Mouse (Mus musculus) megakaryocyte-erythroid progenitor cell, adult 5-6 weeks (primary cell): ENCODE measurements around the gene Slc17a9. TPM values are rescaled to one million over a fixed set of nuclear protein-coding genes. Genes with fewer than 3 reads are reported as not detected.

Source experiments
- ATAC-seq: replicated peaks from 2 replicates; pipeline ENCODE4 v1.8.0; 2016; ENCODE audit warnings: mild to moderate bottlenecking, inconsistent platforms; ENCODE audit not compliant: severe bottlenecking, poor library complexity, low FRiP score, low TSS enrichment
- total RNA-seq, 2 experiments: library from RNA; stranded (forward) in 1 of 2; stranded (reverse) in 1 of 2; fragments of 200-1000, 215-1000 nt in 1 of 2; fragments of >200 nt in 1 of 2; fragmentation: Nextera tagmentation in 1 of 2; gene quantifications; 2 replicates each; pipeline ENCODE4 v1.2.3; 2014 to 2017

Gene Slc17a9
- total RNA-seq, 2 experiments from 2014 or later: 2.8 to 16.4 TPM

DNA sequence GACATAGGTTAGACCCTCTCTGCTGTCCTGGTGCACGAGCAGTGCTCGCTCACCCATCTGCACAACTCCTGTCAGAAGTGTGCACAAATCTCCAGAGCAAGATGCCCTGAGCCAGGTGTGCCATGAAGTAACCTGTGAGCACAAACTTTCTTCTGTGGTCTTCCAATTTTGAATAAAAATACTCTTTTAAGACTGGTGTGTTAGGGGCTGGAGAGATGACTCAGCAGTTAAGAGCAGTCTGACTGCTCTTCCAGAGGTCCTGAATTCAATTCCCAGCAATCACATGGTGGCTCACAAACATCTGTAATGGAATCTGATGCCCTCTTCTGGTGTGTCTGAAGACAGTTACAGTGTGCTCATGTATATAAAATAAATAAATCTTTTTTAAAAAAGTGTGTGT, 18.3 kb downstream of the Slc17a9 start:
- no peak for ATAC-seq

DNA sequence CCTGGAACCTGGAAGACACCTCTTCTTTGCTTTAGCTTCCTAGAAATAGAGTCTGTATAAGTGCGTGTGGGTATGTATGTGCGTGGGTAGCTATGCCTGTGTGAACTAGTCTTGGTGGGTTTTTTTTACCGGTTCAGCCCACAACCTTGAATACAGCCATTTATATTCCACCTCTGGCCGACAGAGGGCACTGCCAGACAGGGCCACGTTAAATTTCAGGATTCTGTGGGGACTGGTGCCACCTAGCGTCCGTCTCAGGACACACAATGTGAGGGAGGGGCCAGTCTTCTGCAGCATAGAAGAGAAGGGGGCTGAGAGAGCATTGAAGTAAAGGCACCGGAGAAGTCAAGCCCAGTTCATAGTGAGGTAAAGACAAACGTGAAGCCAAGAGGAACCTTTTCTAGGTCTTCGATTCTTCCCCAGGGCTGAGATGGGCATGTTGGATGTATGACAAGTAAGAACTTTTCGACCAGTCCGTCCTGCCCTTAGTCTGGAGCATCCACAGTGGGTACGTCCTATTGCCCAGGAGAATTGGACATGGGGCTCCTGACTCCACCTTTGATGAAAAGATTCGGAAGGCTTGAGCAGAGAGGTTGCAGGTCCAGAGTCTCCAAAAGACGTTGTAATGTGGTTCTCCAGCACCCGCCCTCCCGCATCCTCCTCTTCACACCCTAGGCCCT, 20.3 kb downstream of the Slc17a9 start:
- peak; percentile 91 for ATAC-seq

DNA sequence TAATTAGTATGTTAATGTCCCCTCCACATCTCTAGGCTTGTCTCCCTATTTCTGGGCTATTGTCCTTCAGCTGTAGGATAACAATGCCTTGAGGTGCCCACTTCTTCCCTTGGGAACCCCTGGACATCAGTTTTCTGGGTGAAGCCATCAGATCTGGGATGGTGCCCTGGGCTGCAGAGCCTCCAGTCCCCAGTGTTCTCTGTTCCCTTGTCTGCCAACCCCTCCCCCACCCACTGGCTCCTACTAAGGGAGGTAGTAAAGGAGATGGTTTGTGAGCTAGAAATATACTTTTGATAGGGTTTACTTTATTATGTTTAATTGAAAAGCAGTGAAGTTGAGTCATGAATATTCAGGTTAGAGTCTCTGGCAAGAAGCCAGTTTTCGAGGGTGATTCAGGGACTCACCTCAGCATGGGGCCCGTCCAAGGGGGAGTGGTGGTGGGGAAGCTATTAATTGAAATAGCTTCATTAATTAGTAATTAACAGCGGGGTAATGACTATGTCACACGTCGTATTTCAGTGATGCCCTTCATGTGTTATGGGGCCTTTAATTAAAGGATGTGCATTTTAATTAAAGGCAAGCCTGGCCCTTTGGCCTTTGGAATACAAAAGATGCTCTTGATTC, 21.6 kb downstream of the Slc17a9 start:
- no peak for ATAC-seq

DNA sequence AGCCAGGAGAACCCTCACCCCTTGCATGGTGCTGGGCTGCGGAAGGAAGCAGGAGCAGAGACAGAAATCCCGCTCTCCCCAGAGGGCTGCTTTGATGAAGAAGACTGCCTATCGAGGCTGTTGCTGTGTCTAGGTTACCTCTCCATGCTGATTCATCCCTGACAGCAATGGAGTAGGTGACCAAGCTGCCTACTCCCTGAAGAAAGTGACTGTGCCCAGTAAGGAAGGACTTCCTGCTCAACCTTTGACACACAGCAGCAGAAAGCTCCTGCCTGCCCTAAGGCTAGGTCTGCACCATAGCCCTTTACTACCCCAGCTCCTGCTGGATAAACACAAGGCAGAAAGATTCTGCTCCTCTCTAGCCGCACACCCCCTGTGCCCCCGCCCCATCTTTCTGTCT, 23.8 kb downstream of the Slc17a9 start:
- no peak for ATAC-seq

DNA sequence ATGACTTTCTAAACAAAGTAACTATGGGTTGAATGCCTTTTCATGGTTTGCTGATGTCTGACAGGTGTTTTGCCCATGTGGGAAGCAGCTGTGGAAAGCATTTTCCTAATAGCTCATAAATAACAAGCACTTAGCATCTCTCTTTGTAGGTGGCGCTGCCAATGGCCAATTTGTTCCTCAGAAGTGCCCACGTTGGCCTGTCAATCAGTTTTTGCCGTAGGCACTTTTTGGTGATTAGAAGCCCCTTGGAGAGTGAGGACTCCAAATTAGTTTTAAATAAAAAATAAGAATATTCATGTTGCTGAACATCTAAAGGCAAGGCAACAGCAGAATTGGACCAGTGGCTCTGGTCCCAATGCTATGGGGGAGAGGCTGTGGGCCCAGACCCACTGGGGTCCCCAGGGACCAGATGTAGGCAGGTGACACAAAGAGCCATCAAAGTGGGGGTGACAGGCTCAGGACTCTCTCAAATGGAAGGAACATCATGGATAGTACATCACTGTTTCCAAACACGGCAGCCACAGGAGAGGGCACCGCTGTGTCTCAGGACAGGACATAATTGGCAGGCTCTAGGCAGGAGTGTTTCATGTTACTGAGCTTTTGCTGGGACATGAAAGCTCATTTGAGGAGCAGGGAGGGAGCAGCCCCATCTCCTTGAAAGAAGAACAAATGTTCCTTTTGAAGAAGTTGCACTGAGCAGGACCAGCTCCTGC, 30.1 kb downstream of the Slc17a9 start:
- no peak for ATAC-seq

DNA sequence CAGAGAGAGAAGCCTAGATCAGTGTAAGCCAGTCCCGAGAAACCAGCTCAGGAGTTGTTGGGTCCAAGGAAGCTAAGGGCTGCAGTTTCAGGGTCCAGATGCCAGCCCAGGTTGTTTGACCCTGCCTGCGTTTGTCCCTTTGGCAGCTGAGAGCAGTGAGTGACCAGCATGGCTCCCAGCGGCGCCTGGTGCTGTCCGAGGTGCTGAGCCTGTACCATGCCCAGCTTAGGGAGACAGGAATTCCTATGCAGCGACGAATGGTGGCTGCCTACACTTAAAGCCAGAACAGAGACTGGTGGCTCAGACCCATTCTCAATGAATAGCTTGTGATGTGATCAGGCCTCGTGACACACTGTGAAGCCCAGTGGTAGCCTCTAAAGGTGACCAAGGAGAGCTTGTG, 30.8 kb downstream of the Slc17a9 start:
- ATAC-seq: peak; percentile 82

DNA sequence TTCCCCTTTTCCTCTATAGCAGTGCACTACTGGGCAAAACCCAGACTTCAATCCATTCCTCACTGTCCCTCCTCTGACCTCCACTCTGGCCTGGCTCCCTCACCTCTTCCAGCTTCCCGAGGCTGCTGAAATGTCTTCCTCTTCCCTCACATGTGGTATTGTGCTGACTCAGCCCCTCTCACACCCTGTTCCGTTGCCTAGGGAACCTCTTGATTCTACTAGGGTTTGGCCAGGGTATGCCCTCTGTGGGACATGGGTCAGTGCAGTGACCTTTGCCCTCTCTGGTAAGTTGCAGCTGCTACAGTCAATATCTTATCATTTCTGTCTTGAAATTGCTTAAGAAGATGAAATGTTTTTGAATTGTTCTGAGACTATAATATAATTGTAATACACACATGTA, 31.7 kb downstream of the Slc17a9 start:
- no peak for ATAC-seq

DNA sequence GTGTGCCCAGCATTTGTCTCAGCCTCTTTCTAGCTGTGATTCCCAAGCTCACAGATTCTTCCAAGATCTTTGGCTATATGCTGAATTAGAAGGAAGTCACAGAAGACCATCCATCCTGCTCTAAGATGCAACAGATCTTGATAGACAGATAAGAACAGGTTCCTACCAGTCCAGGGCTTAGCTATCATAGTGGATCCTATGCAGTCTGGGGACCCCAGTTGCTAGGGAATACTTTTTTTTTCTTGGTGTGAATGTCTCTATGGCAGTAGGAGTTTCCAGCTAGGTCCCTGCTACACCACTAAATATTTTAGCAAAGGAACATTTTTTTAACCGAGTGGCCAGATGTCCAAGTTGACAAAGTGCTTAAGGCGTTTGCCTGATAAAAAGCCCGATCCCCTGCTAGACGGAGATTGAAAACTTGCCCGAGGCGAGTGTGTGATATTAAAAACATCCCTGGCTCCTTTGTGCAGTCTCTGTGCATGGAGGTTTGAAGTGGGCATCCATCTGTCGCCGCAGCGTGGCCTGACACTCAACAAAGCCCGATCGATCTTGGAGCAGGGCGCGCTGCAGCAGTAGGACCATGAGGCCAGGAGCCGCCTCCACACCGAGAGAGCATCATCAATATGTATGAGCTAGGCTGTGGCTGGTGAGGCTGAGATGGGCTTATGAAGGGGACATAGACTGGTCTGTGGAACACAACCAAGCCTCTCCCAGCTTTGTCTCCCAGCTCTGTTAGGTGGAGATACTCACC, 33.6 kb downstream of the Slc17a9 start:
- ATAC-seq: no peak

DNA sequence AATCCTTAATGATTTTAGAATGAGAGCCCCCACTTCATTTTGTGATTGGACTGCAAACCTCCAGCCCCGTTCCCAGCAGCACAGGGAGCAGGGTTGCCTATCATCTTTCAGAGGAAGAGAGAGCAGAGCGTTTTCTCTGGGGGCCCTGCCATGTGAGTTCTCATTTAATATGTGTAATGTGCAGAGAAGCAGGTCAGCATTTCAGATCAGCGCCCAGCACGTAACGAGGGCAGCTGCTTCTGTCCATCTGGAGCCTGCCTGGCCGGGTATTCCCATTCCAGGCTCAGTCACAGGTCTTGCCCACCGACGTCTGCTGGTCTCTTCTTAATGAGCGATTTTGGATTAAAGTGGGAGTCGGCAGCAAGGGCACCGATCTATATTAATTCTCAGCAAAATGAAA, 39.9 kb downstream of the Slc17a9 start:
- no peak for ATAC-seq

DNA sequence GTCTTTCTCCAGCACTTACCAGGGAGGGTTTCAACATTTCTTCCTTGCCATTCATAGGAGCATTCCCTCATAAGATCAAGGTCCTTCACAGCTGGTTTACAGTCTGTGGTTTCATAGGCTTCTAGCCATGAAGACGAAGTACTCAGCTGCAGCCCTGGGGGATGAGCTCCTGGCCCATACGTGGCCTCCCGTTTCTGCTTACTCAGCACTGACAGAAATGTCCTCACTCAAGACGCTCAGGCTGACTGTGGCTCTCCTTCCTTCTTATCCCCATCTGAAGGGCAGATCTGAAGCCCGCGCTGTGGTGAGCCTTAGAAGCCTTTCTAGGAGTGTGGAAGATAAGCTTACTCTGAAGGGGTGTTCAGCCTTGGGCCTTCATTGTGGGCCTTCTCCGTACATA, 40.6 kb downstream of the Slc17a9 start:
- ATAC-seq: no peak

DNA sequence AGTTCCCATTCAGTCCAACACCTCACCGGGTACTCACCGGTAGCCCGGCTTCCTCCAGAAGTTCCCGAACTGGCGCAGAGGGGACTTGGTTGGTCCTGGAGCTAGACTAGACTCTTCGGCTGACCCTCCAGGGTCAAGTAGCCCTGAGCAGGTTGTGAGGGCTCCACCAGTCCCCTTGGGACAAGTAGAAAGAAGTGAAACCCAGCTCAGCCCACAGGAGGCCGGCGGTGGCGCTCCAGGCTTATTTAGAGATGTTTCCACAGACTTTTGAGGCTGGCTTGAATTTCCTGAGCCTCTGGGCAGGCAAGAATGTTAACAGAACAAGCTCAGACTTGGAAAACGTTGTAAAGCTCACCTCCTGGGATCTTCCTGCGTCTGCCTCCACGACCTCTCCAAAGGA, 50.2 kb downstream of the Slc17a9 start:
- ATAC-seq: no peak

DNA sequence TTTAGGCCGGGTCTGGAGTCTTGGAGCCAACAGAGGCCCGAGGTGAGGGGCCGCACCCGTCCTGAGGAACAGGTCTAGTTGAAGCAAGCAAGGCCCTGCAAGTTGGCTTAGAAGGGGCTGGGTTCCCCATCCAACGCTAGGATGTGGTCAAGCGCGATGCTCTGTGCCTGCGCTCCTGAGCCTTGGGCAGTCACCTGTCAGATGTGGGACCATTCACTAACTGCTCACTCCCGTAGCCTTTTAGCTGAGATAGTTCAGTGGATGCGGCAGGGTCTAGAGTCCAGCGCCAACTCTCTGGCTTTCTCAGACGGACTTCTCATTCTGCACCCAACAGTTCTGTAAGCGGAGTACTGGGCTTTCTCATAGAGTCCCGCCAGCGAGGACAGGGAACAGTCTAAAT, 50.6 kb downstream of the Slc17a9 start:
- no peak for ATAC-seq

DNA sequence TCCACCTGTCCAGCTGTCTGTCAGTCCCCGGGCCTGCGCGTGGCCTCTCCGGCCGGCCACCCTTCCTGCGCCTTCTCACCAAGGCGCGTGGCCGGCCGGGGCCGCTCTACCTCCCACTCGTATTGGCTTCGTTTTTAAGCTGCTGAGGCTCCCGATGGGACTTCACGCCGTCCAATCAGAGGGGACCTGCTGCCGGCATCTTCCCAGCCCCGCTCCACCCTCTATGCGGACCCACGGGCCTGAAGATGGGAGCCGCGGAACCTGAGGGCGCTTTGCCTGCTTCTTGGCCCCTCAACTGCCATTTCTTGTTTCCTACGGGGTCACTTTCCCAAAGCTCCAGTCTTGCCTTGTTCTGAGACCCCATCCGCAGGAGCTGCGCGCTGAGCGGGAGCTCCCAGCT, 51.7 kb downstream of the Slc17a9 start, which contains the start of gene Bhlhe23:
Bhlhe23 (minus strand) TSS at position 108 of the 400 bp plus-strand sequence.
- no peak for ATAC-seq

DNA sequence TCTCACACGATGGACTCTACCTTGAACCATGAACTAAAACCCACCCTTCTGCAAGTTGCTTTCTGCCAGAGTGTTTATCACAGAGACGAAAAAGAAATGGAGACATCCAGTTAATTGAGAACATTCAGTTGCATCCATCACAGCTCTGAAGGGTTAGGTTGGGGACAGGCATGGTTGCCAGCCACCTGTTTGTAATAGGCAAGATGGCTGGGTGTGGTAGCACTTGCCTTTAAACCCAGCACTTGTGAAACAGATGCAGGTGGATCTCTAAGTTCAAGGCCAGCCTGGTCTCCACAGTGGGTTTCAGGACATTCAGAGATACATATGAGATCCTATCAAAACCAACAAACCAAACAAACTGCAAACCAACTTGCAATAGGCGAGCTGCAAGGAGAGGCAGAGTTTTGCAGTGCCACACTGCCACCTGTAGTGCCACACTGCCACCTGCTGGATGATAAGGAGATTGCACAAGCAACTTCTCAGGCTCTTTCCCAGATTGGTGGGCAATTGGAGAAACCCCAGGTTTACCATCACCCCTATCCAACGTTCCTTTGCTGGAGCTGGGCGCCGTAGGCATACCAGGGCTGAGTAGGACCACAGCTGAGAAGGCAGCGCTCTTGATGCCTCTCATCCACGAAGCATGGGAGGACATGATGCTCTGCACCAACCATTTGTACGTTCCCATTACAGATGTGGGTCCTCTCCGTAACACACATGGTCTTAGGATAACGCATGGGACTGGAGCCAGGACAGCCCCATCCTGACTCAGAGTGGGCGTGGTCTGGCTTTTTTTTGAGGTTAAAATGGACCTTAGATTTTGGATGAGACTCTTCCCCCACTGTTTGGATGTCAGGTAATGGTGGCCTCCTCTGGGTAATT, 54.4 kb downstream of the Slc17a9 start:
- peak; percentile 67 for ATAC-seq

DNA sequence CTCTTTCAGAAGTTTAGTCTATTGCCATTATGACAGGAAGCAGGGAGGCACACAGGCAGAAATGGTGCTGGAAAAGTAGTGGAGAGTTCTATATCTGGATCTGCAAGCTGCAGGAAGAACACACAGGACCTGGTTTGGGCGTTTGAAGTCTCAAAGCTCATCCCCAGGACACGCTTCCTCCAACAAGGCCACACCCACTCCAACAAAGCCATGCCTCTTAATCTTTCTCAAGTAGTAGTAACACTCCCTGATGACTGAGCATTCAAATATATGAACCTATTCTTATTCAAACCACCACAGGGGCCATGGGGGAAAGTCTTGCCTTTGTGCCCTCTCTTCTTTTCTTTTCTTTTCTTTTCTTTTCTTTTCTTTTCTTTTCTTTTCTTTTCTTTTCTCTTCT, 55.2 kb downstream of the Slc17a9 start:
- no peak for ATAC-seq

DNA sequence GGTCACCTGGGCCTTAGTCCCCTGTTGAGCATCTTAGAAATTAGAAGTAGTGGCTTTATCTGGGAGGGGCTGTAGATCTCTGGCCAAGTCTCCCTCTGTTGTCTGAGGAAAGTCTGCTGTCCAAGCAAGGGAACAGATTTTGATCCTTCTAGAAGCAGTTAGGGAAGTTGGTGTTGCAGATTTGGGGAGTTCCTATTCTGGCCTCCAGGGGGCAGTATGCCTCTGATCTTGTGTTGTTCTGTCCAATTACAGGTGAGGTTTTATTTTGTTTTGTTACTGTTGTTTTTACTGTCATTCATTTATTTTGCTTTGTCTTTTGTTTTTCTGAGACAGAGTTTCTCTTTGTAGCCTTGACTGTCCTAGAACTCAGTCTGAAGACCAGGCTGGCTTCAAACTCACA, 61.7 kb downstream of the Slc17a9 start:
- ATAC-seq: 0 out of 2 replicates have a peak, but pooled peaks have one; percentile 57

DNA sequence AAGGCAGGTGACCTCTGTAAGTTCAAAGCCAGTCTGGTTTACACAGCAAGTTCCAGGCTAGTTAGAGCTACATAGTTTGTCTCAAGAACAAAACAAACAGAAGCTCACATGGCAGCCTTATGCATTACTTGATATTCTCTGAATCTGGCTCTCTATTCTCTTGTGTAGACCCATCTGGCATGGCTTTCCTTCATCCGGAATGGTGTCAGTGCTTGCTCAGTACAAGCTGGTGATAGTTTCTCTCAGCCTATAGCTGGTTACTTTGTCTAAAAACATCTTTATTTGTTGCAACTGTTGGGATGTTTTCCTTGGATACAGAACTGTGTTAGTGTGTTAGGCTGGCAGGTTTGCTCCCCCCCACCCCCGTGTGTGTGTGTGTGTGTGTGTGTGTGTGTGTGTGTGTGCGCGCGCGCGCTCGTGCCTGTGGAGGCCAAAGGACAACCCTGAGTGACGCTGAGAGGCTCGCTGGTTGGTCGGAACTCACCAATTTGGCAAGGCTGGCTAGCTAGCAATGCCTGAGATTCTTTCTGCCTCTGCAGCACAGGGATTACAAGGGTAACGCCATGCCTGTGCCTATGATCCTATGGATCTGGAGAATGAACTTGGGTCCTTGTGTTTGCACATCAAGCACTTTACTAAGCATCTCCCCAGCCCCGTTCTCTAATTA, 62.6 kb downstream of the Slc17a9 start:
- no peak for ATAC-seq

DNA sequence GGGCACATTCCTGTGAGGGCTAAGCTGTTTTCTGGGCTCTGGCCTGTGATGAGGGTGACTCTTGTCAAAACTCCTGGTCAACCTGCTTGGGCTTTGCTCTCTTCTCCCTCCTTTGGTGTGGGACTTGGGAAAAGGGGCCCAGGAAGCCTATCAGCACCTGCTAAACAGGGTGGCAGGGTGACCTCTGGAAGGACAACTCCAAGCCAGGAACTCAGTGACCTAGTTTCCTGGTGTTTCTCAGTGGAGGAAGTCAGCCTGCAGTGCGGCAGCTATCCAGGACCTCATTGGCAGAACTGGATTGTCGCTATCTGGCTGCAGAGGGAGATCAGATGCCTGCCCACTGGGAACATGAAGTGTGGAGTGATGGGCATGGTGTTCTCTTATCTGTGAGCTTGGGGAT, 63.3 kb downstream of the Slc17a9 start:
- ATAC-seq: no peak

DNA sequence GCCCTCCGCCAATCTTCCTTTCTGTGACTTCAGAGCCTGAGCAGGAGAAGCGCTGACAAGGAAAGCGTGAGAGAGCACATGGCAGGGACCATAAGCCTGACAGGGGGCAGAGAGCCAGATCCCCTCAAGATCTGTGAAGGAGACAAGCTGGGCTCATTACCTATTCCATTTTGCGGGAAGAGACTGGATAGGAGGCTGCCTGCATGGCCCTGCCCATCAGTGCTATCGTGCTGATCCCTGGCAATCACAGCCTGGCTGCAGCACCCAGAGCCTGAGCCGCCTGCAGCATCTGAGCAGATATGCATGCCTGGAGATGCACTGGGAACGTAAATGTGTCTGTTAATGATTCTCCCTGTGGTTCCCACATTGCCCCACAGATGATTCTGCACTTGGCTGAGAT, 63.8 kb downstream of the Slc17a9 start:
- ATAC-seq: no peak
